Mouse (Mus musculus) intestine, postnatal 0 days (tissue): ENCODE measurements around the gene Sertad2. TPM values are rescaled to one million over a fixed set of nuclear protein-coding genes. Genes with fewer than 3 reads are reported as not detected.

Source experiments
- ATAC-seq: fragments of 200-750 bp; cut with Nextera tagmentation; 2 replicates; pipeline ENCODE4 v1.8.0; 2017; ENCODE audit warnings: mild to moderate bottlenecking, moderate TSS enrichment, moderate library complexity
- H3K27ac ChIP-seq: fragments of 300-500 bp; sonication (generic); 2 replicates; pipeline ENCODE4 v1.5.1; 2014; ENCODE audit warnings: mild to moderate bottlenecking, low read depth, low read length, moderate library complexity
- H3K27me3 ChIP-seq: fragments of 300-500 bp; sonication (generic); replicated peaks from 2 replicates; pipeline ENCODE4 v1.6.1; 2014; ENCODE audit warnings: low read length, mixed read lengths; ENCODE audit not compliant: control insufficient read depth, insufficient read depth
- H3K36me3 ChIP-seq: fragments of 300-500 bp; sonication (generic); 2 replicates; pipeline ENCODE4 v1.6.1; 2014; ENCODE audit warnings: mild to moderate bottlenecking, moderate library complexity; ENCODE audit not compliant: control insufficient read depth, insufficient read depth
- H3K4me1 ChIP-seq: fragments of 300-500 bp; sonication (generic); replicated peaks from 2 replicates; pipeline ENCODE4 v1.6.1; 2014; ENCODE audit warnings: antibody characterized with exemption, low read length, mixed read lengths; ENCODE audit not compliant: control insufficient read depth, insufficient read depth
- H3K4me2 ChIP-seq: fragments of 300-500 bp; sonication (generic); replicated peaks from 2 replicates; pipeline ENCODE4 v1.6.1; 2014; ENCODE audit warnings: low read depth, mild to moderate bottlenecking, moderate library complexity
- H3K4me3 ChIP-seq: fragments of 300-500 bp; sonication (generic); 2 replicates; pipeline ENCODE4 v1.5.1; 2014; ENCODE audit warnings: low read depth, low read length
- H3K9ac ChIP-seq: fragments of 300-500 bp; sonication (generic); 2 replicates; pipeline ENCODE4 v1.6.1; 2014; ENCODE audit warnings: mild to moderate bottlenecking, low read depth, low read length
- H3K9me3 ChIP-seq: fragments of 300-500 bp; sonication (generic); 2 replicates; pipeline ENCODE4 v1.6.1; 2016; ENCODE audit warnings: mixed run types; ENCODE audit not compliant: control insufficient read depth
- CTCF ChIP-seq: sonication (generic); IDR thresholded peaks from 2 replicates; pipeline ENCODE4 v1.5.1; 2016; ENCODE audit warnings: low read depth, mild to moderate bottlenecking, control low read depth, antibody characterized with exemption, moderate library complexity
- WGBS: fragments of 180-500 bp; shearing (Covaris S2); extraction: QIAGEN DNeasy Blood & Tissue Kit; methylation state at CpG from one replicate; pipeline ENCODE4 v1.1.7; 2014; 5-methylcytosine and 5-hydroxymethylcytosine counted together
- polyA plus RNA-seq: library from polyadenylated mRNA; unstranded; fragments of >200 nt; fragmentation: Nextera tagmentation; extraction: Ambion mirVana; gene quantifications from 2 replicates; pipeline ENCODE4 v1.2.1, GENCODE M21; 2015

The Sertad2 gene
- polyA plus RNA-seq, 1 experiment from 2014 or later: 38.2 TPM

GRCm38 (mm10) chr11:20651166-20651565 lies 108.1 kb downstream of the Sertad2 start:
- Histone ChIP-seq H3K36me3 (peaks cover 37% of the 10 kb centered on the region; the same call in 1 of the 2 replicates), H3K4me3 (no peak overlapping the region), H3K4me2 (no peak overlapping the region), H3K27me3 (no peaks in the 10 kb centered on the region), H3K9me3 (no peaks in the 10 kb centered on the region), H3K9ac (no peak overlapping the region), H3K4me1 (no peaks in the 10 kb centered on the region; the same call in 1 of the 2 replicates), H3K27ac (no peak overlapping the region)
- 63% methylated on average over 1 of the region's 1 CpGs for WGBS
- TF ChIP-seq CTCF: no peak
- no peak for ATAC-seq

GRCm38 (mm10) chr11:20655795-20656710 lies 113.0 kb downstream of the Sertad2 start:
- no peak for TF ChIP-seq CTCF
- H3K4me3 ChIP-seq: no peak overlapping the region

DNA sequence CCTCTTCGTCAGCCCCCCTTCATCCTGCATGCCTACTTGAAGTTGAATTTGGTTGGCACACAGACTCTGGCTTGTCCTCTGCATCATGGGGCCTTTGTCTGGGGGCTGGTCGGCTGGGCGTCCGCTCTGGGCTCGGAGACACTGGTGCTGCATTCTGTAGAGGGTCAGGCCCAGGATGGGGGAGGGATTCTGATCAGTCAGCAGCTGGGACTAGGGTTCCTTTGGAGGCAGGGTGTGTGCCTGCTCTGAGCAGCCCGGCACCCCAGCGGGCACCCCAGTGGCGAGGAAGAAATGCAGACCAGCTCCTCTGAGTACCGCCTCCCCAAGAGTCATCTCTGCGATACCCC lies 113.6 kb downstream of the Sertad2 start:
- H3K9me3 ChIP-seq: no peaks in the 10 kb centered on the region
- ATAC-seq: no peak
- no peak overlapping the region for H3K9ac ChIP-seq
- H3K27ac ChIP-seq: 0 out of 2 replicates have a peak overlapping the region, but pooled peaks have one; percentile 17
- H3K4me2 ChIP-seq: peak overlapping the region; percentile 18; the same call in 1 of the 2 replicates
- no peaks in the 10 kb centered on the region for H3K27me3 ChIP-seq
- no peaks in the 10 kb centered on the region for H3K4me1 ChIP-seq
- 46% methylated on average over 10 of the region's 10 CpGs for WGBS
- H3K36me3 ChIP-seq: 0 out of 2 replicates have a peak, but pooled peaks cover 7% of the 10 kb centered on the region
- no peak overlapping the region for H3K4me3 ChIP-seq
- TF ChIP-seq CTCF: no peak

More at GRCm38 (mm10) chr11:20655795-20656710, 113.0 kb downstream of the Sertad2 start:
- Histone ChIP-seq H3K36me3 (0 out of 2 replicates have a peak, but pooled peaks cover 7% of the 10 kb centered on the region), H3K27ac (0 out of 2 replicates have a peak overlapping the region, but pooled peaks have one; percentile 17), H3K9ac (no peak overlapping the region), H3K4me1 (no peaks in the 10 kb centered on the region), H3K4me2 (peak overlapping the region; percentile 18), H3K9me3 (no peaks in the 10 kb centered on the region), H3K27me3 (no peaks in the 10 kb centered on the region)
- ATAC-seq: peak; percentile 35; the same call in 1 of the 2 replicates
- 31% methylated on average over 17 of the region's 18 CpGs for WGBS

GRCm38 (mm10) chr11:20659094-20659493 lies 116.0 kb downstream of the Sertad2 start:
- H3K9me3 ChIP-seq: no peaks in the 10 kb centered on the region
- H3K4me3 ChIP-seq: no peak overlapping the region
- H3K27me3 ChIP-seq: no peaks in the 10 kb centered on the region
- no peaks in the 10 kb centered on the region for H3K4me1 ChIP-seq
- no peak for ATAC-seq
- H3K27ac ChIP-seq: no peak overlapping the region
- 50% methylated on average over 3 of the region's 3 CpGs for WGBS
- H3K36me3 ChIP-seq: 0 out of 2 replicates have a peak, but pooled peaks cover 4% of the 10 kb centered on the region
- no peak for TF ChIP-seq CTCF
- H3K9ac ChIP-seq: no peak overlapping the region
- H3K4me2 ChIP-seq: no peak overlapping the region

GRCm38 (mm10) chr11:20660111-20661097 lies 117.4 kb downstream of the Sertad2 start:
- ATAC-seq: no peak
- H3K4me2 ChIP-seq: no peak overlapping the region
- WGBS: 75% methylated on average over 14 of the region's 14 CpGs
- no peak for TF ChIP-seq CTCF
- no peak overlapping the region for H3K4me3 ChIP-seq
- no peaks in the 10 kb centered on the region for H3K4me1 ChIP-seq
- H3K36me3 ChIP-seq: no peaks in the 10 kb centered on the region
- no peaks in the 10 kb centered on the region for H3K27me3 ChIP-seq
- no peak overlapping the region for H3K9ac ChIP-seq
- no peaks in the 10 kb centered on the region for H3K9me3 ChIP-seq
- no peak overlapping the region for H3K27ac ChIP-seq

DNA sequence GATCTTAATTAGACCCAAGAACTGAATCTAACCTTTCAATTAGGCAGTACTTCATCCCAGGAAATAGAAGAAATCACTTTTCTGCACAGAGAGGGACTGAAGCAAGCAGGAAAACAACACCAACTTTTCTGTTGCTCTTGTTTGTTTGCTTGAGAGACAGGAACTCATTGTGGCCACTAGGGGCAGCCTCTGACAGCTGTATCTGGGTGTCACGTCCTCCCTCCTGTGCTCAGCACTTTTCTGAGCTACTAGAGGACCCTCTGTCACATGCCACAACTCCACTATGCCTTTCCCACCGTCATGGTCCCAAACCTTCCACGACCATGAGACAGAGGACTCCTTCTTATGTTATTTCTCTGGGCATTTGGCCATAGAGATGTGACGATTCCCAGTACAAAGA lies 118.6 kb downstream of the Sertad2 start:
- H3K9me3 ChIP-seq: no peaks in the 10 kb centered on the region
- no peak for ATAC-seq
- H3K4me2 ChIP-seq: no peak overlapping the region
- no peak overlapping the region for H3K4me3 ChIP-seq
- no peaks in the 10 kb centered on the region for H3K27me3 ChIP-seq
- TF ChIP-seq CTCF: peak; percentile 87
- H3K9ac ChIP-seq: no peak overlapping the region
- H3K4me1 ChIP-seq: no peaks in the 10 kb centered on the region
- H3K36me3 ChIP-seq: no peaks in the 10 kb centered on the region
- no peak overlapping the region for H3K27ac ChIP-seq
- 46% methylated on average over 4 of the region's 4 CpGs for WGBS
